In genomic region chr19:6398447-6399284, GRCm38 (mm10) we compare ENCODE assay signal across 8 mouse cellular contexts. TPM values are rescaled to one million over a fixed set of nuclear protein-coding genes. Genes with fewer than 3 reads are reported as not detected.
DNase-seq lines count a peak whose midpoint lies in the region; ATAC-seq and TF ChIP-seq lines count a peak whose summit lies in the region.

No protein-coding gene starts in this region.

- no peak for TF ChIP-seq POLR2A in ES-Bruce4 (IDR thresholded peaks at IDR 0.05; ENCODE audit: insufficient read depth, low read length)
- no peak for TF ChIP-seq POLR2A in brain, embryonic 14.5 days (IDR thresholded peaks at IDR 0.05; ENCODE audit: borderline replicate concordance, extremely low read depth, insufficient read depth, insufficient read length, poor library complexity, severe bottlenecking)
- no peak for TF ChIP-seq POLR2A in limb, embryonic 14.5 days (IDR thresholded peaks at IDR 0.05; ENCODE audit: borderline replicate concordance, extremely low read depth, insufficient read depth, insufficient read length)
- TF ChIP-seq POLR2A in testis, adult 2 months (IDR thresholded peaks at IDR 0.05; ENCODE audit: control insufficient read depth, low read depth, low read length), result no peak

- peak overlapping the region; percentile 71 for H3K4me3 ChIP-seq in ES-Bruce4 (ENCODE audit: low read depth, low read length)
- H3K4me3 ChIP-seq in forebrain, embryonic 16.5 days (replicated peaks; ENCODE audit: low read length), result peak overlapping the region; percentile 68
- H3K4me3 ChIP-seq in hindbrain, embryonic 11.5 days (ENCODE audit: low read depth, low read length), result peak overlapping the region; percentile 61
- peak overlapping the region; percentile 52 for H3K4me3 ChIP-seq in limb, embryonic 14.5 days (replicated peaks; ENCODE audit: low read length)
- H3K4me3 ChIP-seq in midbrain, embryonic 14.5 days (replicated peaks; ENCODE audit: low read depth, low read length), result peak overlapping the region; percentile 61
- H3K4me3 ChIP-seq in testis, adult 2 months (ENCODE audit: control insufficient read depth, low read depth, low read length), result peak overlapping the region; percentile 60

- H3K36me3 ChIP-seq in ES-Bruce4 (ENCODE audit: control insufficient read depth, insufficient read depth, low read length, poor library complexity, severe bottlenecking), result no peaks in the 10 kb centered on the region
- no peaks in the 10 kb centered on the region for H3K36me3 ChIP-seq in forebrain, embryonic 16.5 days (ENCODE audit: control insufficient read depth, insufficient read depth)
- H3K36me3 ChIP-seq in hindbrain, embryonic 11.5 days (ENCODE audit: control insufficient read depth, insufficient read depth, low read length), result no peaks in the 10 kb centered on the region
- H3K36me3 ChIP-seq in limb, embryonic 14.5 days (ENCODE audit: control insufficient read depth, insufficient read depth, low read length), result no peaks in the 10 kb centered on the region
- no peaks in the 10 kb centered on the region for H3K36me3 ChIP-seq in midbrain, embryonic 14.5 days (ENCODE audit: control insufficient read depth, insufficient read depth, low read length)
- H3K36me3 ChIP-seq in testis, adult 2 months (ENCODE audit: control insufficient read depth, insufficient read depth, low read length), result no peaks in the 10 kb centered on the region

- peak overlapping the region; percentile 94 for H3K4me2 ChIP-seq in forebrain, embryonic 16.5 days (ENCODE audit: low read length)
- peak overlapping the region; percentile 100 for H3K4me2 ChIP-seq in hindbrain, embryonic 11.5 days (replicated peaks; ENCODE audit: low read depth, low read length)
- peak overlapping the region; percentile 95 for H3K4me2 ChIP-seq in limb, embryonic 14.5 days (replicated peaks; ENCODE audit: low read depth, low read length, severe bottlenecking)
- H3K4me2 ChIP-seq in midbrain, embryonic 14.5 days (ENCODE audit: low read length), result peak overlapping the region; percentile 99

- H3K9me3 ChIP-seq in ES-Bruce4 (replicated peaks; ENCODE audit: control insufficient read depth, insufficient read depth, low read length, poor library complexity, severe bottlenecking), result no peaks in the 10 kb centered on the region
- H3K9me3 ChIP-seq in forebrain, embryonic 16.5 days (ENCODE audit: control insufficient read depth, low read length), result no peaks in the 10 kb centered on the region
- H3K9me3 ChIP-seq in hindbrain, embryonic 11.5 days (ENCODE audit: control insufficient read depth, low read length), result no peaks in the 10 kb centered on the region
- no peaks in the 10 kb centered on the region for H3K9me3 ChIP-seq in limb, embryonic 14.5 days (ENCODE audit: control insufficient read depth, low read length)
- H3K9me3 ChIP-seq in midbrain, embryonic 14.5 days (ENCODE audit: control insufficient read depth, low read length), result no peaks in the 10 kb centered on the region

- intact Hi-C loops in left cerebral cortex, postnatal 36 days (cut with DNase I), result no loop called here

- peak; percentile 73 for DNase-seq in brain, embryonic 14.5 days (ENCODE audit: low read depth)
- DNase-seq in hindbrain, embryonic 11.5 days (ENCODE audit: low spot score), result peak; percentile 77
- DNase-seq in limb, embryonic 14.5 days (ENCODE audit: low spot score), result peak; percentile 66
- DNase-seq in midbrain, embryonic 14.5 days, result peak; percentile 82
- DNase-seq in left cerebral cortex, postnatal 36 days (ENCODE audit: low spot score in 2 of 2), result no peak

- ATAC-seq in forebrain, embryonic 16.5 days, result peak; percentile 73
- peak; percentile 55 for ATAC-seq in hindbrain, embryonic 11.5 days (ENCODE audit: low FRiP score)
- peak; percentile 35 for ATAC-seq in limb, embryonic 14.5 days (ENCODE audit: low FRiP score, low read depth)
- peak; percentile 55 for ATAC-seq in midbrain, embryonic 14.5 days (ENCODE audit: low FRiP score, low TSS enrichment)

- peak overlapping the region; percentile 86 for H3K9ac ChIP-seq in ES-Bruce4 (ENCODE audit: low read depth, poor library complexity, severe bottlenecking)
- H3K9ac ChIP-seq in forebrain, embryonic 16.5 days (replicated peaks; ENCODE audit: low read depth, low read length), result peak overlapping the region; percentile 65
- peak overlapping the region; percentile 35 for H3K9ac ChIP-seq in hindbrain, embryonic 11.5 days (ENCODE audit: low read depth, low read length)
- peak overlapping the region; percentile 58 for H3K9ac ChIP-seq in limb, embryonic 14.5 days (ENCODE audit: low read depth, low read length, severe bottlenecking)
- H3K9ac ChIP-seq in midbrain, embryonic 14.5 days (replicated peaks; ENCODE audit: low read length), result peak overlapping the region; percentile 71

- peak overlapping the region; percentile 37 for H3K27ac ChIP-seq in ES-Bruce4 (ENCODE audit: insufficient read depth, low read length)
- H3K27ac ChIP-seq in forebrain, embryonic 16.5 days (ENCODE audit: low read length), result peak overlapping the region; percentile 62
- H3K27ac ChIP-seq in hindbrain, embryonic 11.5 days (ENCODE audit: low read depth, low read length), result no peak overlapping the region
- no peak overlapping the region for H3K27ac ChIP-seq in limb, embryonic 14.5 days (replicated peaks; ENCODE audit: low read depth, low read length)
- peak overlapping the region; percentile 70; the same call in 1 of the 2 replicates for H3K27ac ChIP-seq in midbrain, embryonic 14.5 days (replicated peaks; ENCODE audit: low read depth, low read length)
- H3K27ac ChIP-seq in testis, adult 2 months (ENCODE audit: control insufficient read depth, insufficient read depth, low read depth, low read length), result peak overlapping the region; percentile 23; the same call in 1 of the 2 replicates

- TF ChIP-seq EP300 in ES-Bruce4 (IDR thresholded peaks at IDR 0.05; ENCODE audit: insufficient read depth, low read depth, low read length), result no peak

- no peaks in the 10 kb centered on the region for H3K4me1 ChIP-seq in ES-Bruce4 (ENCODE audit: control insufficient read depth, insufficient read depth, low read length)
- H3K4me1 ChIP-seq in forebrain, embryonic 16.5 days (replicated peaks; ENCODE audit: control insufficient read depth, insufficient read depth, low read length), result peaks cover 33% of the 10 kb centered on the region
- H3K4me1 ChIP-seq in hindbrain, embryonic 11.5 days (replicated peaks; ENCODE audit: control insufficient read depth, insufficient read depth, low read length), result peaks cover 20% of the 10 kb centered on the region
- peaks cover 18% of the 10 kb centered on the region for H3K4me1 ChIP-seq in limb, embryonic 14.5 days (ENCODE audit: control insufficient read depth, insufficient read depth, low read length)
- H3K4me1 ChIP-seq in midbrain, embryonic 14.5 days (ENCODE audit: control insufficient read depth, insufficient read depth, low read length), result peaks cover 27% of the 10 kb centered on the region
- peaks cover 22% of the 10 kb centered on the region for H3K4me1 ChIP-seq in testis, adult 2 months (ENCODE audit: control insufficient read depth, insufficient read depth, low read length)

- no peak for TF ChIP-seq CTCF in ES-Bruce4 (IDR thresholded peaks at IDR 0.05; ENCODE audit: low read depth, low read length)
- TF ChIP-seq CTCF in brain, embryonic 14.5 days (IDR thresholded peaks at IDR 0.05; ENCODE audit: borderline replicate concordance, extremely low read depth, insufficient read depth, insufficient read length), result no peak
- no peak for TF ChIP-seq CTCF in testis, adult 2 months (IDR thresholded peaks at IDR 0.05; ENCODE audit: control insufficient read depth, insufficient read depth, insufficient replicate concordance, low read depth, low read length)

- under 1% methylated on average over 38 of the region's 39 CpGs for WGBS in forebrain, embryonic 16.5 days
- WGBS in hindbrain, embryonic 11.5 days, result under 1% methylated on average over 39 of the region's 39 CpGs
- WGBS in limb, embryonic 14.5 days, result 1% methylated on average over 37 of the region's 39 CpGs
- under 1% methylated on average over 39 of the region's 39 CpGs for WGBS in midbrain, embryonic 14.5 days

- no peaks in the 10 kb centered on the region for H3K27me3 ChIP-seq in ES-Bruce4 (ENCODE audit: control insufficient read depth, insufficient read depth, low read length, poor library complexity, severe bottlenecking)
- H3K27me3 ChIP-seq in forebrain, embryonic 16.5 days (replicated peaks; ENCODE audit: control insufficient read depth, insufficient read depth, low read length), result peaks cover 10% of the 10 kb centered on the region
- peaks cover 25% of the 10 kb centered on the region for H3K27me3 ChIP-seq in hindbrain, embryonic 11.5 days (ENCODE audit: control insufficient read depth, insufficient read depth, low read length)
- H3K27me3 ChIP-seq in limb, embryonic 14.5 days (ENCODE audit: control insufficient read depth, insufficient read depth, low read length), result peaks cover 35% of the 10 kb centered on the region
- peaks cover 12% of the 10 kb centered on the region; the same call in 1 of the 2 replicates for H3K27me3 ChIP-seq in midbrain, embryonic 14.5 days (ENCODE audit: control insufficient read depth, insufficient read depth, low read length)
- H3K27me3 ChIP-seq in testis, adult 2 months (ENCODE audit: control insufficient read depth, insufficient read depth, low read length), result no peaks in the 10 kb centered on the region

RNA-seq across cellular contexts. Expression of gene Rasgrp2, which starts 0.5 kb away (rescaled TPM):
- polyA plus RNA-seq in ES-Bruce4 (2011; ENCODE audit: insufficient read depth, insufficient read length, low read depth, missing spikeins), result 37.9 and 48.6 TPM in 2 replicates
- polyA plus RNA-seq in brain, embryonic 14.5 days (2012; rRNA removed), result 46.0 and 53.1 TPM in 2 replicates
- polyA plus RNA-seq in forebrain, embryonic 16.5 days (2015; fragmentation: Nextera tagmentation; extraction: Ambion mirVana), result 48.8 and 60.8 TPM in 2 replicates
- 16.0 and 18.0 TPM in 2 replicates for polyA plus RNA-seq in hindbrain, embryonic 11.5 days (2014; fragmentation: Nextera tagmentation; extraction: Ambion mirVana)
- 27.6 and 38.0 TPM in 2 replicates for polyA plus RNA-seq in limb, embryonic 14.5 days (2012; rRNA removed)
- 23.4 and 27.5 TPM in 2 replicates for polyA plus RNA-seq in limb, embryonic 14.5 days (2014; fragmentation: Nextera tagmentation; extraction: Ambion mirVana)
- 32.9 and 58.5 TPM in 2 replicates for polyA plus RNA-seq in midbrain, embryonic 14.5 days (2014; fragmentation: Nextera tagmentation; extraction: Ambion mirVana)
- 8.2 and 8.4 TPM in 2 replicates for polyA plus RNA-seq in testis, adult 2 months (2012; rRNA removed)
- 10 to 100 TPM; 47.5 to 72.6 TPM for total RNA-seq in left cerebral cortex, postnatal 36 days (2021)

RNA-seq across cellular contexts. Expression of gene Pygm, which starts 14.5 kb away (rescaled TPM):
- 4.1 and 4.6 TPM in 2 replicates for polyA plus RNA-seq in ES-Bruce4 (2011; ENCODE audit: insufficient read depth, insufficient read length, low read depth, missing spikeins)
- 2.1 and 2.9 TPM in 2 replicates for polyA plus RNA-seq in brain, embryonic 14.5 days (2012; rRNA removed)
- 2.4 and 2.8 TPM in 2 replicates for polyA plus RNA-seq in forebrain, embryonic 16.5 days (2015; fragmentation: Nextera tagmentation; extraction: Ambion mirVana)
- polyA plus RNA-seq in hindbrain, embryonic 11.5 days (2014; fragmentation: Nextera tagmentation; extraction: Ambion mirVana), result 1.6 and 2.1 TPM in 2 replicates
- polyA plus RNA-seq in limb, embryonic 14.5 days (2012; rRNA removed), result 20.5 and 23.9 TPM in 2 replicates
- polyA plus RNA-seq in limb, embryonic 14.5 days (2014; fragmentation: Nextera tagmentation; extraction: Ambion mirVana), result 17.3 and 22.8 TPM in 2 replicates
- 2.0 and 2.9 TPM in 2 replicates for polyA plus RNA-seq in midbrain, embryonic 14.5 days (2014; fragmentation: Nextera tagmentation; extraction: Ambion mirVana)
- 6.9 and 7.6 TPM in 2 replicates for polyA plus RNA-seq in testis, adult 2 months (2012; rRNA removed)
- total RNA-seq in left cerebral cortex, postnatal 36 days (2021), result 10 to 100 TPM; 29.2 to 33.3 TPM

RNA-seq across cellular contexts. Expression of gene Nrxn2, which starts 19.9 kb away (rescaled TPM):
- 5.6 and 7.0 TPM in 2 replicates for polyA plus RNA-seq in ES-Bruce4 (2011; ENCODE audit: insufficient read depth, insufficient read length, low read depth, missing spikeins)
- polyA plus RNA-seq in brain, embryonic 14.5 days (2012; rRNA removed), result 159 and 311 TPM in 2 replicates
- 28.1 and 28.5 TPM in 2 replicates for polyA plus RNA-seq in forebrain, embryonic 16.5 days (2015; fragmentation: Nextera tagmentation; extraction: Ambion mirVana)
- polyA plus RNA-seq in hindbrain, embryonic 11.5 days (2014; fragmentation: Nextera tagmentation; extraction: Ambion mirVana), result 13.6 and 14.3 TPM in 2 replicates
- polyA plus RNA-seq in limb, embryonic 14.5 days (2012; rRNA removed), result 3.6 and 6.1 TPM in 2 replicates
- 1.3 and 2.6 TPM in 2 replicates for polyA plus RNA-seq in limb, embryonic 14.5 days (2014; fragmentation: Nextera tagmentation; extraction: Ambion mirVana)
- 54.1 and 105 TPM in 2 replicates for polyA plus RNA-seq in midbrain, embryonic 14.5 days (2014; fragmentation: Nextera tagmentation; extraction: Ambion mirVana)
- polyA plus RNA-seq in testis, adult 2 months (2012; rRNA removed), result 2.5 and 3.2 TPM in 2 replicates
- total RNA-seq in left cerebral cortex, postnatal 36 days (2021), result 100 to 1,000 TPM; 635 to 658 TPM

RNA-seq across cellular contexts. Expression of gene Sf1, which starts 35.2 kb away (rescaled TPM):
- polyA plus RNA-seq in ES-Bruce4 (2011; ENCODE audit: insufficient read depth, insufficient read length, low read depth, missing spikeins), result 333 and 355 TPM in 2 replicates
- polyA plus RNA-seq in brain, embryonic 14.5 days (2012; rRNA removed), result 147 and 220 TPM in 2 replicates
- 122 and 127 TPM in 2 replicates for polyA plus RNA-seq in forebrain, embryonic 16.5 days (2015; fragmentation: Nextera tagmentation; extraction: Ambion mirVana)
- 156 and 178 TPM in 2 replicates for polyA plus RNA-seq in hindbrain, embryonic 11.5 days (2014; fragmentation: Nextera tagmentation; extraction: Ambion mirVana)
- 252 and 276 TPM in 2 replicates for polyA plus RNA-seq in limb, embryonic 14.5 days (2012; rRNA removed)
- 149 and 159 TPM in 2 replicates for polyA plus RNA-seq in limb, embryonic 14.5 days (2014; fragmentation: Nextera tagmentation; extraction: Ambion mirVana)
- polyA plus RNA-seq in midbrain, embryonic 14.5 days (2014; fragmentation: Nextera tagmentation; extraction: Ambion mirVana), result 99.6 and 125 TPM in 2 replicates
- polyA plus RNA-seq in testis, adult 2 months (2012; rRNA removed), result 167 and 174 TPM in 2 replicates
- total RNA-seq in left cerebral cortex, postnatal 36 days (2021), result 100 to 1,000 TPM; 158 to 227 TPM

RNA-seq across cellular contexts. Expression of gene Map4k2, which starts 57.7 kb away (rescaled TPM):
- polyA plus RNA-seq in ES-Bruce4 (2011; ENCODE audit: insufficient read depth, insufficient read length, low read depth, missing spikeins), result 10.7 and 16.9 TPM in 2 replicates
- 110 and 154 TPM in 2 replicates for polyA plus RNA-seq in brain, embryonic 14.5 days (2012; rRNA removed)
- 12.3 and 21.2 TPM in 2 replicates for polyA plus RNA-seq in forebrain, embryonic 16.5 days (2015; fragmentation: Nextera tagmentation; extraction: Ambion mirVana)
- polyA plus RNA-seq in hindbrain, embryonic 11.5 days (2014; fragmentation: Nextera tagmentation; extraction: Ambion mirVana), result 6.7 and 8.5 TPM in 2 replicates
- polyA plus RNA-seq in limb, embryonic 14.5 days (2012; rRNA removed), result 90.4 and 122 TPM in 2 replicates
- polyA plus RNA-seq in limb, embryonic 14.5 days (2014; fragmentation: Nextera tagmentation; extraction: Ambion mirVana), result 8.8 and 10.5 TPM in 2 replicates
- polyA plus RNA-seq in midbrain, embryonic 14.5 days (2014; fragmentation: Nextera tagmentation; extraction: Ambion mirVana), result 14.3 and 18.8 TPM in 2 replicates
- 21.4 and 24.8 TPM in 2 replicates for polyA plus RNA-seq in testis, adult 2 months (2012; rRNA removed)
- total RNA-seq in left cerebral cortex, postnatal 36 days (2021), result 100 to 1,000 TPM in 1 of 2 experiments, 10 to 100 TPM in 1; 93.5 to 107 TPM

Comparison
In these comparisons a context has a peak if more than half of its experiments do, and no peak if none do; other contexts are left out.
1. H3K27ac ChIP-seq: peak in ES-Bruce4 (single experiment), forebrain, embryonic 16.5 days (single experiment), midbrain, embryonic 14.5 days (single experiment) and testis, adult 2 months (single experiment); none in hindbrain, embryonic 11.5 days (single experiment) and limb, embryonic 14.5 days (single experiment).
2. H3K9ac ChIP-seq: peak in every context shown above with its lines; median percentile 86 in ES-Bruce4; 71 in midbrain, embryonic 14.5 days; 65 in forebrain, embryonic 16.5 days; 58 in limb, embryonic 14.5 days; 35 in hindbrain, embryonic 11.5 days.
3. DNase-seq: peak in brain, embryonic 14.5 days (single experiment), hindbrain, embryonic 11.5 days (single experiment), limb, embryonic 14.5 days (single experiment) and midbrain, embryonic 14.5 days (single experiment); none in left cerebral cortex, postnatal 36 days (0 of 2).
4. Peak in every context shown above with its lines, with median percentiles within 50 percentile points of each other: H3K4me3 ChIP-seq, ATAC-seq and H3K4me2 ChIP-seq.